Mouse (Mus musculus) forebrain, embryonic 15.5 days (tissue): Measurements from ENCODE around the gene Saal1. TPM values are rescaled to one million over a fixed set of nuclear protein-coding genes. Genes with fewer than 3 reads are reported as not detected.
A peak's percentile ranks its signal among the peaks of the same experiment; 100 is the strongest.
"Not testable (repeated sequence)": the region's sequence is repeated elsewhere in the genome, so short reads cannot be mapped to it uniquely, and the experiment has no call there.

Experiments used
- ATAC-seq: fragments of 200-750 bp; cut with Nextera tagmentation; replicated peaks from 2 replicates; pipeline ENCODE4 v1.8.0; 2017; ENCODE audit warnings: mild to moderate bottlenecking, moderate TSS enrichment, moderate library complexity
- H3K27ac ChIP-seq: fragments of 300-500 bp; sonication (generic); replicated peaks from 2 replicates; pipeline ENCODE4 v1.5.1; 2015; ENCODE audit warnings: mild to moderate bottlenecking, inconsistent platforms
- H3K27me3 ChIP-seq: fragments of 300-500 bp; sonication (generic); 2 replicates; pipeline ENCODE4 v1.6.1; 2015; ENCODE audit warnings: inconsistent platforms
- H3K36me3 ChIP-seq: fragments of 300-500 bp; sonication (generic); 2 replicates; pipeline ENCODE4 v1.6.1; 2015; ENCODE audit warnings: mild to moderate bottlenecking, inconsistent platforms
- H3K4me1 ChIP-seq: fragments of 300-500 bp; sonication (generic); 2 replicates; pipeline ENCODE4 v1.6.1; 2015; ENCODE audit warnings: inconsistent platforms
- H3K4me2 ChIP-seq: fragments of 300-500 bp; sonication (generic); replicated peaks from 2 replicates; pipeline ENCODE4 v1.6.1; 2015; ENCODE audit warnings: mild to moderate bottlenecking, inconsistent platforms
- H3K4me3 ChIP-seq: fragments of 300-500 bp; sonication (generic); 2 replicates; pipeline ENCODE4 v1.5.1; 2015; ENCODE audit warnings: mild to moderate bottlenecking, inconsistent platforms
- H3K9ac ChIP-seq: fragments of 300-500 bp; sonication (generic); replicated peaks from 2 replicates; pipeline ENCODE4 v1.6.1; 2015; ENCODE audit warnings: mild to moderate bottlenecking, inconsistent platforms
- H3K9me3 ChIP-seq: fragments of 300-500 bp; sonication (generic); 2 replicates; pipeline ENCODE4 v1.6.1; 2016; ENCODE audit warnings: inconsistent platforms
- WGBS: fragments of 180-500 bp; shearing (Covaris S2); methylation state at CpG from one replicate; pipeline ENCODE4 v1.1.7; 2015; ENCODE audit warnings: mixed read lengths; 5-methylcytosine and 5-hydroxymethylcytosine counted together
- polyA plus RNA-seq: library from polyadenylated mRNA; unstranded; fragments of >200 nt; fragmentation: Nextera tagmentation; extraction: Ambion mirVana; gene quantifications from 2 replicates; pipeline ENCODE4 v1.2.1, GENCODE M21; 2015

The Saal1 gene
- 19.6 and 22.8 TPM in 2 replicates for polyA plus RNA-seq

- peaks cover 22% of the 10 kb centered on the region for H3K36me3 ChIP-seq
- H3K27ac ChIP-seq: peak within 1 kb of the TSS; percentile 85
- H3K4me2 ChIP-seq: peak within 1 kb of the TSS; percentile 49
- H3K9ac ChIP-seq: peak within 1 kb of the TSS; percentile 96
- H3K27me3 ChIP-seq: no peaks in the 10 kb centered on the region
- no peaks in the 10 kb centered on the region for H3K9me3 ChIP-seq
- peaks cover 11% of the 10 kb centered on the region for H3K4me1 ChIP-seq
- ATAC-seq: peak; percentile 97
- WGBS: under 1% methylated on average over 38 of the region's 38 CpGs
- peak within 1 kb of the TSS; percentile 98 for H3K4me3 ChIP-seq
These were observed at the start of gene Saal1 for GRCm38 (mm10) chr7:46710390-46710844. Saal1 (minus strand) TSS chr7:46710680.

- H3K9me3 ChIP-seq: no peaks in the 10 kb centered on the region
- no peak for ATAC-seq
- H3K27me3 ChIP-seq: no peaks in the 10 kb centered on the region
- H3K4me3 ChIP-seq: no peak within 1 kb of the TSS
- H3K9ac ChIP-seq: no peak within 1 kb of the TSS
- H3K36me3 ChIP-seq: no peaks in the 10 kb centered on the region
- WGBS: 77% methylated on average over 3 of the region's 3 CpGs
- H3K4me2 ChIP-seq: no peak within 1 kb of the TSS
- no peak within 1 kb of the TSS for H3K27ac ChIP-seq
- no peaks in the 10 kb centered on the region for H3K4me1 ChIP-seq
These were observed 41.0 kb upstream of the Saal1 start, which contains the start of gene Saa2 for GRCm38 (mm10) chr7:46751490-46751889. Saa2 (plus strand) TSS chr7:46751790.

GRCm38 (mm10) chr7:46748459-46748858, 38.0 kb upstream of the Saal1 start:
- Histone ChIP-seq H3K9ac (no peak overlapping the region), H3K9me3 (no peaks in the 10 kb centered on the region), H3K4me3 (no peak overlapping the region), H3K4me2 (no peak overlapping the region), H3K27ac (no peak overlapping the region), H3K36me3 (no peaks in the 10 kb centered on the region), H3K27me3 (no peaks in the 10 kb centered on the region), H3K4me1 (no peaks in the 10 kb centered on the region)
- 34% methylated on average over 3 of the region's 3 CpGs for WGBS
- ATAC-seq: no peak

- H3K4me1 ChIP-seq: no peaks in the 10 kb centered on the region
- ATAC-seq: no peak
- no peak overlapping the region for H3K4me2 ChIP-seq
- 91% methylated on average over 7 of the region's 7 CpGs for WGBS
- no peaks in the 10 kb centered on the region for H3K9me3 ChIP-seq
- H3K27me3 ChIP-seq: no peaks in the 10 kb centered on the region
- H3K27ac ChIP-seq: no peak overlapping the region
- no peak overlapping the region for H3K4me3 ChIP-seq
- no peak overlapping the region for H3K9ac ChIP-seq
- H3K36me3 ChIP-seq: no peaks in the 10 kb centered on the region
These were observed 35.9 kb upstream of the Saal1 start for GRCm38 (mm10) chr7:46746381-46746780.

- ATAC-seq: no peak
- Histone ChIP-seq H3K36me3 (no peaks in the 10 kb centered on the region), H3K27ac (no peak overlapping the region), H3K4me3 (no peak overlapping the region), H3K4me2 (no peak overlapping the region), H3K4me1 (no peaks in the 10 kb centered on the region), H3K27me3 (no peaks in the 10 kb centered on the region), H3K9me3 (no peaks in the 10 kb centered on the region), H3K9ac (no peak overlapping the region)
- WGBS: 81% methylated on average over 3 of the region's 3 CpGs
These were observed 35.3 kb upstream of the Saal1 start for GRCm38 (mm10) chr7:46745816-46746215.

- WGBS: 81% methylated on average over 3 of the region's 3 CpGs
- not testable (repeated sequence) for H3K27ac ChIP-seq, H3K9ac ChIP-seq, ATAC-seq, H3K36me3 ChIP-seq, H3K27me3 ChIP-seq, H3K4me1 ChIP-seq, H3K4me2 ChIP-seq, H3K9me3 ChIP-seq, H3K4me3 ChIP-seq
These were observed 32.4 kb upstream of the Saal1 start, which contains the start of gene Saa1 for GRCm38 (mm10) chr7:46742880-46743279. Saa1 (minus strand) TSS chr7:46742980.

GRCm38 (mm10) chr7:46740041-46740440, 29.6 kb upstream of the Saal1 start:
- not testable (repeated sequence) for H3K4me3 ChIP-seq, H3K27me3 ChIP-seq, ATAC-seq, H3K9me3 ChIP-seq, H3K27ac ChIP-seq, H3K4me1 ChIP-seq, H3K4me2 ChIP-seq, H3K9ac ChIP-seq, H3K36me3 ChIP-seq
- WGBS: 77% methylated on average over 5 of the region's 5 CpGs

- WGBS: 85% methylated on average over 12 of the region's 12 CpGs
- H3K27ac ChIP-seq: no peak overlapping the region
- no peak for ATAC-seq
These were observed 28.3 kb upstream of the Saal1 start for GRCm38 (mm10) chr7:46738561-46739460.

GRCm38 (mm10) chr7:46734983-46735382, 24.5 kb upstream of the Saal1 start:
- ATAC-seq: no peak
- H3K9me3 ChIP-seq: no peaks in the 10 kb centered on the region
- H3K4me3 ChIP-seq: no peak overlapping the region
- H3K36me3 ChIP-seq: no peaks in the 10 kb centered on the region
- H3K9ac ChIP-seq: no peak overlapping the region
- no peaks in the 10 kb centered on the region for H3K4me1 ChIP-seq
- no peaks in the 10 kb centered on the region for H3K27me3 ChIP-seq
- H3K4me2 ChIP-seq: no peak overlapping the region
- H3K27ac ChIP-seq: no peak overlapping the region
- WGBS: 75% methylated on average over 2 of the region's 2 CpGs

More at GRCm38 (mm10) chr7:46738561-46739460, 28.3 kb upstream of the Saal1 start:
- Histone ChIP-seq H3K36me3 (no peaks in the 10 kb centered on the region), H3K4me3 (no peak overlapping the region), H3K9me3 (no peaks in the 10 kb centered on the region), H3K4me1 (no peaks in the 10 kb centered on the region), H3K4me2 (no peak overlapping the region), H3K27me3 (no peaks in the 10 kb centered on the region), H3K9ac (no peak overlapping the region)

GRCm38 (mm10) chr7:46732458-46732857, 22.0 kb upstream of the Saal1 start, which contains the start of gene Saa4:
Saa4 (minus strand) TSS chr7:46732603.
- no peak within 1 kb of the TSS for H3K27ac ChIP-seq
- no peaks in the 10 kb centered on the region for H3K27me3 ChIP-seq
- no peaks in the 10 kb centered on the region for H3K9me3 ChIP-seq
- H3K4me2 ChIP-seq: no peak within 1 kb of the TSS
- no peak within 1 kb of the TSS for H3K4me3 ChIP-seq
- no peak for ATAC-seq
- H3K4me1 ChIP-seq: no peaks in the 10 kb centered on the region
- H3K36me3 ChIP-seq: no peaks in the 10 kb centered on the region
- no peak within 1 kb of the TSS for H3K9ac ChIP-seq
- 90% methylated on average over 4 of the region's 4 CpGs for WGBS

GRCm38 (mm10) chr7:46727584-46727983, 17.1 kb upstream of the Saal1 start:
- Histone ChIP-seq H3K36me3 (no peaks in the 10 kb centered on the region), H3K9me3 (no peaks in the 10 kb centered on the region), H3K4me1 (no peaks in the 10 kb centered on the region), H3K27me3 (no peaks in the 10 kb centered on the region), H3K4me3 (no peak overlapping the region), H3K27ac (no peak overlapping the region), H3K4me2 (no peak overlapping the region), H3K9ac (no peak overlapping the region)
- ATAC-seq: no peak
- 83% methylated on average over 1 of the region's 1 CpGs for WGBS

- no peaks in the 10 kb centered on the region for H3K9me3 ChIP-seq
- 72% methylated on average over 5 of the region's 5 CpGs for WGBS
- ATAC-seq: no peak
- no peak overlapping the region for H3K9ac ChIP-seq
- H3K27me3 ChIP-seq: no peaks in the 10 kb centered on the region
- no peak overlapping the region for H3K4me2 ChIP-seq
- peaks cover 6% of the 10 kb centered on the region; the same call in 1 of the 2 replicates for H3K4me1 ChIP-seq
- H3K27ac ChIP-seq: no peak overlapping the region
- no peaks in the 10 kb centered on the region for H3K36me3 ChIP-seq
- no peak overlapping the region for H3K4me3 ChIP-seq
These were observed 13.9 kb upstream of the Saal1 start for GRCm38 (mm10) chr7:46724396-46724795.
